In the genomic region with DNA sequence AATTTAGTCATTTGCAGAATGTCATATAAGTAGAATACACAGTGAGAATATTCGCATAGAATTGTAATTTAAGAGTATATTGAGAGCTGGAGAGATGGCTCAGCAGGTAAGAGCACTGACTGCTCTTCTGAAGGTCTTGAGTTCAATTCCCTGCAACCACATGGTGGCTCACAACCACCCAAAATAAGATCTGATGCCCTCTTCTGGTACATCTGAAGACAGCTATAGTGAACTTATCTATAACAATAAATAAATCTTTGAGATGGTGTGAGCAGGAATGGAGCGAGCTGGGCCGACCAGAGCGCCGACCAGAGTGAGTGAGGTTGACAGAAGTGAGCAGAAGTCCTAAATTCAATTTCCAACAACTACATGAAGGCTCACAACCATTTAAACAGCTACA, we compare ENCODE assay signal across 1 mouse cellular context.
A peak's percentile ranks its signal among the peaks of the same experiment; 100 is the strongest.
TF ChIP-seq lines count a peak whose summit lies in the region.

No protein-coding gene starts in this region.

TF ChIP-seq in CH12.LX, 34 proteins besides CTCF, POLR2A, EP300 and RAD21:
- TF ChIP-seq SMC3 (IDR thresholded peaks at IDR 0.05; ENCODE audit: low read depth, low read length) = 0 out of 2 replicates have a peak, but pooled peaks have one; percentile 2
- no peak for TF ChIP-seq MYC (IDR thresholded peaks at IDR 0.05; ENCODE audit: low read depth, low read length)
- TF ChIP-seq TBP (conservative IDR thresholded peaks at IDR 0.05; ENCODE audit: low read depth, low read length) = no peak
